Mouse (Mus musculus): ENCODE results near the gene Gmpr2.

Gmpr2 gene

GRCm38 (mm10) chr14:55677615-55678014 lies 5.9 kb downstream of the Gmpr2 start:
- in situ Hi-C loops (cut with MboI, MseI), result no loop called here

- in situ Hi-C loops (cut with MboI, MseI), result loop anchor here (5.0 kb wide), 1 partner anchor 61 kb away; no protein-coding TSS in a partner anchor
Measured at GRCm38 (mm10) chr14:55681160-55682117, 9.7 kb downstream of the Gmpr2 start, which contains the start of gene Tinf2. Gene Tinf2 (minus strand): TSS chr14:55681820.

DNA sequence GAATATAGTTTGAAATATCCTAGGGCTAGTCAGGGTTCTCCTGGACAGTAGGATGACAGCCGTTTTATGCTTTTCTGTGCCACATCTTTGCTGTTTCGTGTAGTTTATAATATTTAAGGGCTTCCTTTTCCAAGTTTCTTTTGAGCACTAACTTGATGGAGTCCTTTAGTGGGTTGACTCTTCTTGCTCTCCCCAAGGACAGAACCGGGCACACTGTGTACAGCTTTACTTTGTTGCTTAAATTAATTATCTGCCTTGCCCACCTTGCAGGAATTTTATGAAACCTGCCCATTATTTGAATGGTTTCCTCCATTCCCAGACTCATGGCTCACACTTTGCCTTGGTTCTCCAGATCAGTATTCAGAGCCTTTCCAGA lies 10.4 kb downstream of the Gmpr2 start:
- in situ Hi-C loops (cut with MboI, MseI), result loop anchor here (5.0 kb wide), 1 partner anchor 60 kb away; no protein-coding TSS in a partner anchor

GRCm38 (mm10) chr14:55689433-55689832 lies 17.7 kb downstream of the Gmpr2 start:
- in situ Hi-C loops (cut with MboI, MseI), result no loop called here

- in situ Hi-C loops (cut with MboI, MseI), result no loop called here
Measured at GRCm38 (mm10) chr14:55697226-55697625, 25.5 kb downstream of the Gmpr2 start.

DNA sequence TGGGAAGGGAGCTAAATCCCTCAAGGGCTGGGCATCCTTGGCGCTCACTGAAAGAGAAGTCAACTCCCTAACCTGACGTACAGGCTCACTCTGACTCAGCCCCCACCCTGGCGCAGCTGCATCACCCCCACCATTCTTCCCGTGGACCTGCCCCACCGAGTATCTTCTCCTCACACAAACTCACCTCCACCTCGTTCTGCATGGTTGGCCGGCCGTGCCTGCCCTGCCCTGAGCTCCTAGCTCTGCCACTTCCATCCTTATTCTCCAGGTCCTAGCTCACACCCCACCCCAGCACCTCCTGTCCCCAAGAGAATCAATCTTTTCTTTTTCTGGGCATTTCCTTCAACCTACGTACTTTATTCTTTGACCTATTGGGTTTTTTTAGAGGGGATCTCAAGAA lies 29.4 kb downstream of the Gmpr2 start:
- in situ Hi-C loops (cut with MboI, MseI), result no loop called here

- in situ Hi-C loops (cut with MboI, MseI), result no loop called here
Measured at GRCm38 (mm10) chr14:55702761-55703160, 31.0 kb downstream of the Gmpr2 start.

DNA sequence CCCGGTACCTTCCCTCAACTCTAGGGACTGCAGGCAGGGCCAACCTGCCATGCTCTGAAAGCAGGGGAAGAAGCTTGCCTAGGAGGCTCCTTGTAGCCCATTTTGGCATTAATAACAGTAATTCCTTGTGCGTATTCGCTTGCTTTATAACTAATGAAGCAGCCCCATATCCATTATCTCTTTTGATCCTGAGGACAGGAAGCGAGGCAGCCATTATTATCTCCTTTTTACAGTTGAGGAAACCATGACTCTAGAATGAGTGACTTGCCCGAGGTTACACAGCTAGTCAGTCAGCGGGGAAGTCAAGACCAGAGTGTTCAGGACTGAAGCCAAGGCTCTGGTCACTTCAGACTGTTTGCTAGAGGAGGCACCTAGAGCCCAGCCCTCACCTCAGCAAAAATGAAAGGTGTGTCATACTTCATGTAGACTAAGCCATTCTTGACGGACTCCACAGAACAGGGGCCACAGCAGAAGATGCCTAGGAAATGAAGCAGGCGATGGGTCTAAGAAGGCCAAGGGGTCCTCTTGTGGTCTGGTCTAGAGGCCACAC lies 34.4 kb downstream of the Gmpr2 start:
- in situ Hi-C loops (cut with MboI, MseI), result no loop called here

GRCm38 (mm10) chr14:55707397-55707796 lies 35.7 kb downstream of the Gmpr2 start:
- in situ Hi-C loops (cut with MboI, MseI), result no loop called here

DNA sequence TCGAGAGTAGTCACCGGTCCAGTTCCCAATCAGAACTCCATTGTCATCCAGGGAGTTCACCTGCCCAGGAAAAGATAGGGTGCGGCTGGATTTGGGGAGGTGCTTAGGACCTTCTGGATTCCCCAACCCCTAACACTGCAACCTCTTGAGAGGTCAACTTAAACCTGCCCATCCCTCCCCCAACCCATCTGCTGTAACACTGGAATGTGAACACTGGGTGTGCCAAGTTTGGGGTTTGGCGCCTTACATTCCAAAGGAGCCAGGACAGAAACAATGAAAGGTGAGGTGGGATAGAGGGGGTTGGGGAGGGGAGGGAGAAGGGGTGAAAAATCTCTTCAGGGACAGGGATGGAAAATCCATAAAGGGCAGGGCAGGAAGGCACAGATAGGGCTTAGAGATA lies 37.8 kb downstream of the Gmpr2 start:
- in situ Hi-C loops (cut with MboI, MseI), result no loop called here

DNA sequence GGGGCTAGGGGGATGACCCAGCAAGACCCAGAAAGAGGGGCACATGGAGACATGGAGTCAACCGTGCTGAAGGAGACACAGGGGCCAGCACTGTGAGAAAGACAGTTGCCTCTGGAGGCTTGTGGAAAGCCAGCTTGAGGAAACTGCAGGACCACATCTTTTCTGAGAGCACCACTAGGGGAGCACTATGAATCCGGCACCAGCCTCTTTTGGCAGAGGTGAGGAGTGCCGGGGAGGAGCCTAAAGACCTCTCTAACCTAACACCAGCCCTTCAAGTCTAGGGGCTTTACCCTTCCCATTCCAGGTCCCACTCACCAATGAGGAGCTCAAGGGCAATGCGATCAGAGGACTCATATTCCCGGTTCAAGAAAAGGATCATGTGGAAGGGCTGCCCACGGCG lies 40.0 kb downstream of the Gmpr2 start:
- in situ Hi-C loops (cut with MboI, MseI), result no loop called here

GRCm38 (mm10) chr14:55713007-55713728 lies 41.4 kb downstream of the Gmpr2 start:
- in situ Hi-C loops (cut with MboI, MseI), result no loop called here

- in situ Hi-C loops (cut with MboI, MseI), result no loop called here
Measured at GRCm38 (mm10) chr14:55713729-55714122, 42.0 kb downstream of the Gmpr2 start, which contains the start of gene Tgm1. Gene Tgm1 (minus strand): TSS chr14:55713926.

DNA sequence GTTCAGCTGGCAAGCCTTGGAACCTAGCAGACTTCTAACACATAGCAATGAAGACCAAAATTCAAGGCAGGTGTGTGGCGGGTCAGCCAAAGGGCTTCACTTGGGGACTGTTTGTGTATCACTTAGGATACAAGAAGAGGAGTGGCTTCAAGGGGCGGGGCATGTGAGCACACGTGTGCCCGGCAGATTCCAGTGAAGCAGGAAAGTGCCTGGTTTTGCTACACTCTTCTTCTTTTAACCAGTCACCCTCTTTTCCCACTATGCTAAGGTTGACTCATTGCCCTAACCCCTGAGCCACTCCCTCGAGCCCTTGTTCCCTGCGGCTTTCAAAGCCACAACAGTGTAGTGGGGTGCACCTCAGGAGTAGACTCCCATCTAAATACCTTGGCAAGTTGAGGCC lies 43.2 kb downstream of the Gmpr2 start:
- in situ Hi-C loops (cut with MboI, MseI), result no loop called here

DNA sequence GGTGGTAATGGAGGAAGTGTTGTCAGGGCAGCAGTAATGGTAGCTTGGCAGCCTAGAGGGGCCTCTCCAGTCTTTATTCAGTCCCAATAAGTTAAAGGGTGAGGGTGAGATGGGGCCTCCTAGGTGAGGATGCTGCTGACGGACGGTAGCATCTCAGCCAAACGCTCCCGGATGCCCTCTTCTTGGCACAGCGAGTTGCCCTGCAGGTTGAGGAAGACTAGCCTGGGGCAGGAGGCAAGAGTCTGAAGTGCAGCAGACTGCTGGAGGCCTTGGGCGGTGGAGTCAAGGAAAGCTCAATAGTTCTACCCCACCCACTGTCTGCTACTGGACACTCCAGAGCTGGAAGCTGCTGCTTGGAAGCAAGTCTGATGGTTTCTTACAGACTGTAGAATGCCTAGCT lies 44.5 kb downstream of the Gmpr2 start:
- in situ Hi-C loops (cut with MboI, MseI), result no loop called here

DNA sequence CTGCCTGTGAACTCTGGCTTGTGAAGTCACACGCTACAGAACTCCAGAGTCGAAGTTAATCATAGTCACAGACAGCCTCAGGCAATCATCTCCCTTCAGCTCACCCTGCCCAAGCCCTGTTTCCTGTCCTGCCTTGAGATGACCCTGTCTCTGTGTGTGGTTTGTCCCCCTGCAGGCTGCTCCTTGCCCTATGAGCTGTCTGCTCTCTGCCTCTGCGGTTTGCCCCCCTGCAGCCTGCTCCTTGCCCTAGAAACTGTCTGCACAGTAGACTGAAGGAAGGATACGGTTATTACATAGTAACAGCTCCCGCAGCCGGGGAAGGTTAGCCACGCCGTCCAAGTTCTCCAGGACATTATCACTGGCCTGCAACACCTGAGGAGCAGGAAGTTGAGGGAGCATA lies 45.1 kb downstream of the Gmpr2 start:
- in situ Hi-C loops (cut with MboI, MseI), result no loop called here

- in situ Hi-C loops (cut with MboI, MseI), result loop anchor here in 1 of 2 experiments (5.0 kb wide), 1 partner anchor 82 kb away; the partner anchor contains the start of genes Gm49378 and Ipo4
Measured at GRCm38 (mm10) chr14:55719737-55720136, 48.0 kb downstream of the Gmpr2 start.

DNA sequence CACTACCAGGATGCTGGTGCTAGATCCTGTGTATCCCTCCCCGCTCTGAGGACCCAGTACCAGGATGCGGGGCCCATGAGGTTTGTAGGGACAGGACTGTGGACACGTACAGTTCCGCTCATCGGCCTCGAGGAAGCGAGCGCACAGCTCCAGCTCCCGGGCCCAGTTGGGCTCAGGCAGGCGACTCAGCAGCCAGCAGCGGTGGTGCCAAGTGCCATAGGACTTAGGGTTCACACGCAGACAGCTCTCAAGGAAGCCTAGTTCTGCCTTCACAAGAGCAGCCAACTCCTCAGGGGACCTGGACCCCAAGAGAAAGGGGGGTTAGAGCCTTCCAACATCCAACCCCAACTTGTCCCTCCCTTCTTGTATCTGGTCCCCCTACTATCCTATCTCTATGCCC lies 48.9 kb downstream of the Gmpr2 start:
- in situ Hi-C loops (cut with MboI, MseI), result loop anchor here in 1 of 2 experiments (5.0 kb wide), 1 partner anchor 83 kb away; the partner anchor contains the start of genes Gm49378 and Ipo4

GRCm38 (mm10) chr14:55721076-55721475 lies 49.3 kb downstream of the Gmpr2 start:
- in situ Hi-C loops (cut with MboI, MseI), result loop anchor here in 1 of 2 experiments (5.0 kb wide), 1 partner anchor 84 kb away; the partner anchor contains the start of genes Gm49378 and Ipo4

DNA sequence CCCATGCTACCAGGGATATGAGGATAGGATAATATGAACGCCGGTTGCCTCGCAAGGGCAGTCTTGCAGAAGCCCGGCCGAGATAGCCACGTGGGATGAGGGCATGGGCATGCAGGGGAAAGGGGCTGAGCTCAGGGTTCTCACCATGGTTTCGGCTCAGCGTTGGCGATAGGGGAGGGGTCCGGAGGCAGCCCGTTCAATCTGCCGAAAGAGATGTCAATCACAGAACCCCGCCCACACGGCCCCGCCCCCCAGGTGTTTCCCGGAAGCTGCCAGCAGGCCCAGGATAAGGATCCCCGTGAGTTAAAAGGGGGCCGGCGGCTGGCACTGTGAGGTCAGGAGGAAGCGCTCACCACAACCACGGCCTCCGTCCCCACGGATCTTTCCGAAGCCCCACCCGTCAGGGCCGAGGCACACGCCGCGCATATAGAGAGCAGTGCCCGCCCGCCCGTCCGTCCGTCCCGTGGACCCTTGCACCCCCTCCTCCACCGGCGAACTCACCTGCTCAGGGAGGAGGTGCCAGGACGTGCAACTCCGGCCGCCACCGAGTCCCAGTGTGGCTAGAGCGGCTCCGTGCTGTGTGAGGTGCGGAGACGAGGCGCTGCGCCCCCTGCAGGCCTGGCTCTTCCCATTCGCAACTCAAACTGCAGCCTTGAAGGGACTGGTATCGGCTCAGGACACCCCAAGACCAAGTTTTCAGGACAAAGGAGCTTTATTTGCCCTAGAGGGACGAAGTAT lies 50.1 kb downstream of the Gmpr2 start, which contains the start of gene Rabggta:
Gene Rabggta, minus strand, starts transcription at position 564 of the 738 bp plus-strand sequence.
- in situ Hi-C loops (cut with MboI, MseI), result loop anchor here in 1 of 2 experiments (5.0 kb wide), 1 partner anchor 85 kb away; the partner anchor contains the start of genes Gm49378 and Ipo4
